Mouse (Mus musculus) adrenal gland, postnatal 4 days (tissue): ENCODE data around the gene Plpp2. TPM values are rescaled to one million over a fixed set of nuclear protein-coding genes. Genes with fewer than 3 reads are reported as not detected.

Experiments
- DNase-seq, 2 experiments: peaks; one replicate each; pipeline ENCODE4 v3.0.0; 2021 to 2022; ENCODE audit warnings: low spot score in 2 of 2, mixed read lengths in 2 of 2
- microRNA-seq: library from miRNA; unstranded; fragments of <30 nt; microRNA quantifications from one replicate; pipeline ENCODE4 v1.2.0, GENCODE M21; 2021
- total RNA-seq, 2 experiments: library from RNA; stranded (reverse); gene quantifications; 2 replicates each; pipeline ENCODE4 v1.2.3; 2021

Gene Plpp2
- total RNA-seq, 2 experiments from 2014 or later, result 24.9 to 26.4 TPM

DNA sequence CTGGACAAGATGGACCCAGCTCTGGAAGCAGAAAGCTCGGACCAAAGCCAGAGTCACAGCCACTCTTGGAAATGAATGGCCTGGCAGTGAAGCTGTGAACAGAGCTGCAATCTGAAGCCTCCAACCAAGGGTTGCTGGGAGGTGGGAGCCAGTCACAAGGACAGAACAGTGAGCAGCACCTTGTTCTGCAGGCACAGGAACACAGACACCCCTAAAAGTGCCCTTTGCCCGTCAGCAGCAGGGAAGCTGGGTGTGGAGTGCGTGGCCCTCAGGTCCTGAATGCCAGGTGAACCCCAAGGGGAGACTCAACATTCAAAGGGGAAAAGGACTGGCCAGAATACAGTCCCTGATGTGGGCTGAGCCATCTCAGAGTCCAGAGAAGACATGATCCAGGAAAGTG is 2.0 kb downstream of the Plpp2 start:
- peak in 1 of 2 experiments; percentile 1 for DNase-seq

DNA sequence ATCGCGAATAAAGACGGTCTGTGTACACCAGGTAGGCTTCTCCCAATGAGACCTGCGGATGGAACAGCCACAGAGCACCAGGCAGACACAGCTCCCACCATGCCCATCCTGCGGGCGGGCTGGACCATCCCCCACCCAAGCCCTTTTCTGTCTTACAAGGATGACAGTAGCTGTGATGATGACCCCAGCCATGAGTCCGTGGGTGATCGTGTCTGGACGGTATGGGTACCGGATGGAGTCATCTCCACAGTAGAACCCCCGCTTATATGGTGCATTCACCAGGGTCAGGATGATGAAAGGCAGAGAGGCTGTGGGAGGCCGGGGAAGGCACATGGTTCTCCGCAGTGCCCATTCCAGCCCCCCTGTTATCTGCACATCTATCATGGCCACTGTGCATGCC is 2.9 kb downstream of the Plpp2 start:
- DNase-seq, result peak in 1 of 2 experiments; percentile 1

DNA sequence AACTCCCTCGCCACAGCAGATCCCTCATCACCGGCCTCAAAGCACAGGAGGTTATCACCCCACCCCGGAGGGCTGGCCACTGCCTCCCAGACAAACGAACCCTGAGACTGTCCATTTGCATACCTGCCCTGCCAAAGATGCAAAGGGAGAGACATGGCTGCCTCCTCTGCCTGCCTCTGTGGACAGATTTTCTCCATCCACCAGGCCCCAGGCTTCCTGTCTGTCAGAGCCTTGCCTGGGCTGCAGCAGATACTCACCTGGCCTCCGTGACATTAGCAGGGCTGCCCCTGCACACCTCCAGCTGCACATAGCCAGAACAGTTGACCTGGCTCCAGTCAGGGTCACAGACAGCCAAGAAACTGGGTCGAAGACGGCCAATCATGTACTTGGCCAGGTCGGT is 3.4 kb downstream of the Plpp2 start:
- peak in 1 of 2 experiments; percentile 1 for DNase-seq

DNA sequence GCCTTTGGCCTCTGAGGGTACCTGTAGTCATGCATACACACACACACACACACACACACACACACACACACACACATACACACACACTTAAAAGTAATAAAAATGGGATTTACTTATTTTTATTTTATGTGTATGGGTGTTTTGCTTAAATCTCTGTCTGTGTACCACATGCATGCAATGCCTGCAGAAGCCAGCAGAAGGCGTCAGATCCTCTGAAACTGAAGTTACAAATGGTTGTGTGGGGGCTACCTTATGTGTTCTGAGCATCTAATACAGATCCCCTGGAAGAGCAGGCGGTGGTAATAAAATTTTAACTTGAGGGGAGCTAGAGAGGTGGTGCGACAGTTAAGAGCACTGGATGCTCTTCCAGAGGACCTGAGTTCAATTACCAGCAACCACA is 5.5 kb downstream of the Plpp2 start:
- no peak for DNase-seq

DNA sequence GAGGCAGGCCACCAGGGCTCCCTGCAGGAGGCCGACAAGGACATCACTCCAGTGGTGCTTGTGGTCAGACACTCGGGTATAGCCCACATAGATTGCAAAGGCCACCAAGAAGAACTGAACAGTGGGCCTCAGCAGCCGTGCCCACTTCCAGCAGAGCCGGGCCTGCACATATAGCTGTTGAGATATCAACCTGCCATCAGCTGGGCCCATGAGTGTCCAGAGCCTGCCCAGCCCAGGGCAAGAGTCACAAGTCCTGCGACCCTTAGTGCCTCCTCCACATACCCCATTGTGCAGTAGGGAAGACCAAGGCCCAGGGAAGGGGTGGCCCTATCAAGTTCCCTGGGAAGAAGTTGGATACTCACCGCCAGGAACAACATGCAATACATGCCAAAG is 6.1 kb downstream of the Plpp2 start:
- no peak for DNase-seq

DNA sequence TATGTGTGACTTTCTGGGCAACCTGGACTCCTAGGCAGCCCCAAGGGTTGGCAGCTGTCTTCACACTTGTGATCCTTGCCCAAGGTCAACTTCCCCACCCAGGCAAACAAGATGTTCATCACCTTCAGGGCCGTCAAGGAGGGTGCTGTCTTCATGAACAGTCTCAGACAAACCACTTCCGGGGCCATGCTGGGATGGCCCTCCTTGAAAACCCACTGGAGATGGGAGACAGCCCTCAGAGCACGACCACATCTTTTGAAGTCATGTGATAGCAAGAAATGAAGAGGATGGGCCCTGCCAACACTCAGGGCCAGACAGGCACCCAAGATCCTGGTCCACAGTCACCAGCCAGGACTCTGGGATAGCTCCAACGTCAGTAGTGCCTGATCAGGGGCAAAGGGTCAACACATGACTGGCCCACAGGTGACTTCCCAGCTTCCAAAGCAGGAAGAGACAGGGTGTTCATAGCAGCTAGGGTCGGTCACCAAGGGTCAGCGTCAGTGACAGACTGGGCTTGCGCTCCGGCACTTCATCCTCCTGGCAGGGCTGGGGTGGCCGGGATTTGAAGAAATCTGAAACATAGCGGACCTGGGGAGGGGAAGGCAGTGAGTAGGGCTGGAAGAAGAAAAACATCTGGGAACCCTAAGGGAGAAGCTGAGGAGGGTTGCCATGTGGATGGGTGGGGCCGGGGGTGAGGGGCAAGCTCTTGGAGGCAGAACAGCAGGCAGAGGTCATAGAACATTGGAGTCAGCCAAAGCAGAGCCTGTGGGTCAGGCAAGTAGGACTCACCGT is 6.7 kb downstream of the Plpp2 start:
- DNase-seq, result no peak

DNA sequence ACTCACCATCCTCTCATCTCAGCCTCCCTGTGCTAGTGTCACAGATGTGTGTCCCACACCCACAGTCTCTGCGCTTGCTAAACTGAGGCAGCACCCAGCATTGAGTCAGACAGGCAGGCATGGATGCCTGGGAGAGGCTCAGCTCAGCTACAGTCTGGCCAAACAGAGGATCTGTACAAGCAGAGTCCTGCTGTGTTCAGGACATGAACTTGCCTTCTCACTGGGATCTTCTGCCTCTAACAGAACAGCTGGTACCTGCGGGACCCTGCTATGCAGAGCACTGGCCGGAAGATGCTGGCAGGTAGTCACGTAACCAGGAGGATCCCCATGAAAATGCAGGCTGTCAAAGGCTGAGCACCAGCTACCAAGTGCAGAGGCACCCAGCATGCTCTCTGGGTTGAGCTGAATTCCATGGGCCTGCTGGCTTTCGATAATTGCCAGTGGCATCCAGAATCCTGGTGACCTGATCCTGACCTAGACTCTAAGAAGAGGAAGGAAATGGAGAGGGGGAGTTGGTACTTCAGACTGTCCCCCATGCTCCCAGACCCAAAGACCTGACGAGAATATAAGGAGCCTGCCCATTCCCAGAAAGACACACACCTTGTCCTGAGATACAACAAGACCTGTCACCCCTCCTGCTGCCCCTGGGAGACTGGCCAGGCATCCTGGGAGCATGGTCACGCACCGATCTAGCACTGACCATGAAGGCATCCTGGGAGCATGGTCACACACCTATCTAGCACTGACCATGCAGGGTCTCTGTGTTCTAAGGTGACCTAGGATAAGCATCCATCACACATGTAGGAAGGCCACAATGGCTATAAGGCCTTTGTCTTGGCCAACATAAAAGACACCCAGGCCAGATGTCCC is 7.9 kb downstream of the Plpp2 start:
- DNase-seq, result peak in 1 of 2 experiments; percentile 2

DNA sequence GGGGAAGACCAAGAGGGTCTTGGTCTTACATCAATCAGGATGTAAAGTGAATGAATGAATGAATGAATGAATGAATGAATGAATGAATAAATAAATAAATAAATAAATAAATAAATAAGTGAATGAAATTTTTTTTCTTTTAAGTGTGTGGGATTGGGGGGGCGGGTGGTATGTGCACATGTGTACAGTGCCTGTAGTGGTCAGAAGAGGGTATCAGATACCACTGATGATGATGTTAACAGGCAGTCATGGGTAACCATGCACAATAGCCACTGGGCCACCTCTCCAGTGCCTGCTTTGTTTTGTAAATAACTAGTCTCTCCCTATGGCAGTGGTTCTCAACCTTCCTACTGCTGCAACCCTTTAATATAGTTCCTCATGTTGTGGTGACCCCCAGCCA is 9.2 kb downstream of the Plpp2 start:
- DNase-seq, result peak in 1 of 2 experiments; percentile 1

DNA sequence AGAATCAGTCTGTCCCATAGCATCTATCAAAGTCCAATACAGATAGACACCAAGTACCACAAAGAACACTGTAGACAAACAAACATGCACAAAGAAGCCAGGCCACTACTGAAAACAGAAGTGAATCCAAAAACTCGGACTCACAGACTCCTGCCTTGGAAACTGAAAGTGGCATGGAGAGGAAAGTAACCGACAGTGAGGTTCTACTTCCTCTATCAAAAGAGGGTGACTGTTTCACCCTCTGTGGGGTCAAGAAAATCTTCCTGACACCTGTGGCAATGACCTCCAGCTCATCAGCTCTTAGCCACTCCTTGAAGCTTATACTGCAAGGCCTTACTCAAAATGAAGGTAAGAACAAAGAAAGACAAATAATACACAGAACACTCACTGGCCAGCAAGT is 26.9 kb downstream of the Plpp2 start:
- DNase-seq, result no peak

DNA sequence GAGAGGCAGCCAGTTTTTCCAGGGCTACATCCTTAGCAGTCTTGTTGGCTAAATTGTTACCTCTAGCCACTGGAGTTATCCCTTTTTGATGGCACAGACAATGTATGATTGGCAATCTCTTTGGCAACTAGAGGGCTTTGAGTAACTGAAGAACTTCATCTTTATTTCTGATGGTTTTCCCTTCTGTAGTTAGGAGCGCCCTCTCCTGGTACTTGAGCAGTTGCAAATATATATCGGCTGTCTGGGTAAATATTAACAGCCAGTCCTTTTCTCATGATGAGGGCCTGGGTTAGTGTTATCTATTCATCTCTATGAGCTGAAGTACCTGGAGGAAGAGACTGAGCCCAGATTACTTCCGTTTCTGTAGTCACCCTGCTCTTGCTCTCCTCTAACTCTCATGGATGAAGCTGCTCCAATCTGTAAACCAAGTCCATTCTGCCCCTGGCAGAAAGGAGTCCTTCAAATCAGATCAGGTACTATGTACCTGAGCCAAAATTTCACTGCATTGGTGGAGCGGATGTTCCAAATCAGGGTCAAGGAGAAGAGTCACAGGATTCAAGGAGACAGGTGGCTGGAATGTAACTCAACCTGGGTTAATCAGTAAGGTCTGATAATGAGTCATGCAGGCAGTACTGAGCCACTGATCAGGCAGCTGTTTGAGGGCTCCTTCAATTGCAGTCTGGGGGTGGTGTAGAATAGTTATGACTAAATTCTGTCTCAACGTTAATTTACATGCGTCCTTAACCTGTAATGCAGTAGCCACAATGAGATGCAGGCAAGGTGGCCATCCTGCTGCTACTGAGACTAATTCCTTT is 30.6 kb downstream of the Plpp2 start:
- DNase-seq, result no peak

DNA sequence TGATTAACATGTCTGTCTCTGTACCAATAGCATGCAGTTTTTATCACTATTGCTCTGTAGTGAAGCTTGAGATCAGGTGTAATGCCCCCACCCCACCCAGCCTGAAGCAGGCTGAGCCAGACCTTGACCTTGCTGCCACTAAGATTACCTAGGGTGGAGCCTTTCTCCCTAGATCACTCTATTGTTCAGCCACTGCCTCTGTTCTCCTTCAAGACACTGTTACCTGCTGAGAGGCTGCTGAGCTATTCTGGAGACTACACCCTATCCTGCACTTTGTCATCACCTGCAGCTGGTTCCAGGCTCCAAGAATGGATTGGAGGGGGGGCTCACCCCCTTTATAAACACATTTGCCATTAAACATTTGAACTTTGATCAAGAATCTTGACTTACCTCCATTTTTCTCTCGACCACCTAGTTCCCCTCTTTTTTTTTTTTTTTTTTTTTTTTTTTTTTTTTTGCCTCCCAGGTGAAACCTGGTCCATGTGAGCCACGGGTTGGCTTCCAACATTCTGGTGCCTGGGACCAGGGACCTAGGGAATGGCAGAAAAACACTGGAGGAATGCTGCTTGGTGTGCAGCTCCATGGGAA is 36.8 kb downstream of the Plpp2 start:
- no peak for DNase-seq

DNA sequence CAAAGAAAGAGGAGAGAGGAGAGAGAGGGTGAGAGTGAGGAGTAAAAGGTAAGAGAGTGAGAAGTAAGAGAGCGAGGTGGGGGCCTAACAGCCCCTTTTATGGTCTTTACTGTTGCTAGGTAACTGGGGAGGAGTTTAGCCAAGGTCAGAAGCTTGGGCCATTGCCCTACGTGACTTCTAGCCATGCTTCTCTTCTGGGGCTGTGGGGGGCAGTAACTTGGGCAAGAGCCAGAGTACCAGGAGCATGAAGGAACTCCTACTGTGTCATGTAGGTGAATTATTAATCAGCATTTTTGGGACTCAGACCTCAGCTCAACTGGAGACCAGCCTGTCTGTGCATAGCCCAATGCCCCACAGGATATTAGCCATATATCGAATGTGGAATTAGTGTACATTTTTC is 37.7 kb downstream of the Plpp2 start:
- no peak for DNase-seq

Small RNA genes within 50 kb of the gene (microRNA-seq; reads per million reads assigned to microRNA genes)
- gene Mir6909, result 1.3 reads per million

Other genes with a start within 250 kb of the Plpp2 start
- not detected for gene Vmn2r82, start 177.3 kb downstream of the Plpp2 start, total RNA-seq
- gene Vmn2r83, start 65.1 kb downstream of the Plpp2 start, total RNA-seq, result not detected
- gene Mier2, start 21.4 kb upstream of the Plpp2 start, total RNA-seq, result 10 to 100 TPM; 46.8 to 48.2 TPM
- gene Theg, start 53.5 kb upstream of the Plpp2 start, total RNA-seq, result not detected
- 1 to 10 TPM in 1 of 2 experiments, under 1 TPM in 1; 0.56 to 1.5 TPM for gene C2cd4c, start 80.2 kb upstream of the Plpp2 start, total RNA-seq
- gene Shc2, start 104.1 kb upstream of the Plpp2 start, total RNA-seq, result 10 to 100 TPM in 1 of 2 experiments, 1 to 10 TPM in 1; 8.9 to 13.3 TPM
- gene Odf3l2, start 111.9 kb upstream of the Plpp2 start, total RNA-seq, result not detected
- gene Madcam1, start 130.8 kb upstream of the Plpp2 start, total RNA-seq, result under 1 TPM; 0.28 to 0.64 TPM
- gene Tpgs1, start 135.6 kb upstream of the Plpp2 start, total RNA-seq, result 10 to 100 TPM; 32.4 to 33.9 TPM
- gene Cdc34, start 148.4 kb upstream of the Plpp2 start, total RNA-seq, result 10 to 100 TPM; 72.6 to 78.1 TPM
- gene Gzmm, start 155.2 kb upstream of the Plpp2 start, total RNA-seq, result 1 to 10 TPM; 1.8 to 2.4 TPM
- 100 to 1,000 TPM; 504 to 513 TPM for gene Bsg, start 170.7 kb upstream of the Plpp2 start, total RNA-seq
- gene Hcn2, start 182.8 kb upstream of the Plpp2 start, total RNA-seq, result 1 to 10 TPM; 8.9 to 9.3 TPM
- gene Polrmt, start 212.8 kb upstream of the Plpp2 start, total RNA-seq, result 10 to 100 TPM; 61.2 to 68.6 TPM
- gene Fgf22, start 221.3 kb upstream of the Plpp2 start, total RNA-seq, result not detected
- gene Rnf126, start 233.2 kb upstream of the Plpp2 start, total RNA-seq, result 10 to 100 TPM; 60.7 to 61.7 TPM
- 1 to 10 TPM; 6.7 to 7.1 TPM for gene Fstl3, start 243.5 kb upstream of the Plpp2 start, total RNA-seq